Mouse (Mus musculus) CH12.LX (cell line): ENCODE data around the gene Rbpjl. TPM values are rescaled to one million over a fixed set of nuclear protein-coding genes. Genes with fewer than 3 reads are reported as not detected.

Experiments
- DNase-seq: peaks from one replicate; pipeline ENCODE4 v3.0.0-alpha.2; 2013; ENCODE audit errors: extremely low read depth
- H3K27ac ChIP-seq: 2 replicates; pipeline ENCODE4 v1.5.1; 2012; ENCODE audit warnings: low read depth, mild to moderate bottlenecking, control low read depth, moderate library complexity; ENCODE audit not compliant: insufficient read depth
- H3K27me3 ChIP-seq: replicated peaks from 2 replicates; pipeline ENCODE3; 2012; ENCODE audit warnings: inconsistent platforms
- H3K36me3 ChIP-seq, 2 experiments: replicated peaks in 1 of 2; 2 replicates each; pipeline versions ENCODE3 to v1.6.1; 2012; ENCODE audit warnings: inconsistent platforms in 1 of 2, low read length in 1 of 2, mild to moderate bottlenecking in 1 of 2, mixed read lengths in 1 of 2, moderate library complexity in 1 of 2; ENCODE audit not compliant: control insufficient read depth in 1 of 2, insufficient read depth in 1 of 2
- H3K4me1 ChIP-seq, 2 experiments: 2 replicates each; pipeline ENCODE4 v1.6.1; 2012; ENCODE audit warnings: inconsistent platforms in 1 of 2, moderate library complexity in 1 of 2; ENCODE audit not compliant: insufficient read depth in 2 of 2, control insufficient read depth in 1 of 2
- H3K4me2 ChIP-seq: 2 replicates; pipeline ENCODE4 v1.6.1; 2012; ENCODE audit warnings: low read depth, mild to moderate bottlenecking, control low read depth; ENCODE audit not compliant: poor library complexity, insufficient read depth, severe bottlenecking
- H3K4me3 ChIP-seq, 3 experiments: fragments of 150-350 bp in 1 of 3; sonication (generic) in 1 of 3; replicated peaks in 1 of 3; 2 replicates each; pipeline versions ENCODE3 to v1.5.1; 2011 to 2012; ENCODE audit warnings: low read depth in 2 of 3, low read length in 2 of 3, mild to moderate bottlenecking in 2 of 3, moderate library complexity in 2 of 3, control low read depth in 1 of 3, improper control_type of control experiment in 1 of 3, inconsistent platforms in 1 of 3, mixed read lengths in 1 of 3; ENCODE audit not compliant: poor library complexity in 1 of 3
- H3K79me2 ChIP-seq: replicated peaks from 2 replicates; pipeline ENCODE4 v1.6.1; 2012; ENCODE audit warnings: mild to moderate bottlenecking, moderate library complexity; ENCODE audit not compliant: control insufficient read depth, poor library complexity, insufficient read depth, severe bottlenecking; ENCODE audit errors: extremely low read depth
- H3K9ac ChIP-seq: 2 replicates; pipeline ENCODE4 v1.6.1; 2012; ENCODE audit warnings: low read depth, mild to moderate bottlenecking, control low read depth, moderate library complexity; ENCODE audit not compliant: insufficient read depth
- H3K9me3 ChIP-seq: replicated peaks from 2 replicates; pipeline ENCODE3; 2012; ENCODE audit warnings: low read length, inconsistent platforms, mixed read lengths
- CHD2 ChIP-seq: IDR thresholded peaks from 2 replicates; pipeline ENCODE4 v1.6.1; 2011; ENCODE audit warnings: low read length, improper control_type of control experiment
- ETS1 ChIP-seq: conservative IDR thresholded peaks from 2 replicates; pipeline ENCODE4 v1.6.1; 2012; ENCODE audit warnings: low read depth, mild to moderate bottlenecking, inconsistent platforms, low read length, improper control_type of control experiment, moderate library complexity
- GABPA ChIP-seq: IDR thresholded peaks from 2 replicates; pipeline ENCODE4 v1.6.1; 2012; ENCODE audit warnings: low read depth, low read length, improper control_type of control experiment, inconsistent platforms; ENCODE audit not compliant: insufficient replicate concordance
- HCFC1 ChIP-seq: IDR thresholded peaks from 2 replicates; pipeline ENCODE4 v1.6.1; 2012; ENCODE audit warnings: low read depth, mild to moderate bottlenecking, inconsistent platforms, low read length, improper control_type of control experiment
- JUN ChIP-seq: IDR thresholded peaks from 2 replicates; pipeline ENCODE4 v1.6.1; 2011; ENCODE audit warnings: low read depth, mild to moderate bottlenecking, low read length, improper control_type of control experiment, moderate library complexity; ENCODE audit not compliant: insufficient read depth
- MAFK ChIP-seq: IDR thresholded peaks from 2 replicates; pipeline ENCODE4 v1.6.1; 2011; ENCODE audit warnings: low read length, improper control_type of control experiment; ENCODE audit not compliant: insufficient replicate concordance
- MAX ChIP-seq: IDR thresholded peaks from 2 replicates; pipeline ENCODE4 v1.6.1; 2011; ENCODE audit warnings: low read length, improper control_type of control experiment
- MXI1 ChIP-seq: IDR thresholded peaks from 2 replicates; pipeline ENCODE4 v1.6.1; 2011; ENCODE audit warnings: mild to moderate bottlenecking, low read depth, low read length, improper control_type of control experiment
- NELFE ChIP-seq: IDR thresholded peaks from 2 replicates; pipeline ENCODE4 v1.6.1; 2011; ENCODE audit warnings: low read depth, low read length, improper control_type of control experiment
- NRF1 ChIP-seq: IDR thresholded peaks from 2 replicates; pipeline ENCODE4 v1.6.1; 2014; ENCODE audit warnings: low read depth, mild to moderate bottlenecking, inconsistent platforms, low read length, improper control_type of control experiment, moderate library complexity
- POLR2AphosphoS2 ChIP-seq: IDR thresholded peaks from 2 replicates; pipeline ENCODE4 v1.6.1; 2011; ENCODE audit warnings: low read depth, low read length, improper control_type of control experiment
- UBTF ChIP-seq: IDR thresholded peaks from 2 replicates; pipeline ENCODE4 v1.6.1; 2012; ENCODE audit warnings: low read depth, mild to moderate bottlenecking, inconsistent platforms, low read length, improper control_type of control experiment, moderate library complexity
- ZNF384 ChIP-seq: IDR thresholded peaks from 2 replicates; pipeline ENCODE4 v1.6.1; 2012; ENCODE audit warnings: low read depth, low read length, improper control_type of control experiment, inconsistent platforms
- dilution Hi-C: fragments of 300-500 bp; cut with MboI; formaldehyde crosslinking; loops from 2 replicates; pipeline ENCODE4 v1.14.3; 2020; ENCODE audit warnings: low sequenced_read_pairs; ENCODE audit not compliant: extremely low pct_unique_long_range_greater_than_20kb, extremely low pct_ligation_motif_present
- in situ Hi-C: fragments of 300-500 bp; cut with MboI; formaldehyde crosslinking; loops from 3 replicates; pipeline ENCODE4 v1.14.3; 2019; ENCODE audit warnings: low sequenced_read_pairs, low pct_ligation_motif_present, low pct_unique_long_range_greater_than_20kb, mixed read lengths
- polyA plus RNA-seq: library from polyadenylated mRNA; unstranded; fragments of >175 nt; gene quantifications from 2 replicates; pipeline ENCODE4 v1.2.1, GENCODE M21; 2012; ENCODE audit warnings: low read depth; ENCODE audit not compliant: insufficient read length
- total RNA-seq, 2 experiments: library from RNA; depleted of rRNA; stranded (reverse); fragments of 300-350 nt in 1 of 2; fragments of >200 nt in 1 of 2; gene quantifications; 2 replicates each; pipeline ENCODE4 v1.2.3; 2012 to 2014

Rbpjl gene
- total and polyA plus RNA-seq, 3 experiments = 0.08 TPM; not detected in 2

DNA sequence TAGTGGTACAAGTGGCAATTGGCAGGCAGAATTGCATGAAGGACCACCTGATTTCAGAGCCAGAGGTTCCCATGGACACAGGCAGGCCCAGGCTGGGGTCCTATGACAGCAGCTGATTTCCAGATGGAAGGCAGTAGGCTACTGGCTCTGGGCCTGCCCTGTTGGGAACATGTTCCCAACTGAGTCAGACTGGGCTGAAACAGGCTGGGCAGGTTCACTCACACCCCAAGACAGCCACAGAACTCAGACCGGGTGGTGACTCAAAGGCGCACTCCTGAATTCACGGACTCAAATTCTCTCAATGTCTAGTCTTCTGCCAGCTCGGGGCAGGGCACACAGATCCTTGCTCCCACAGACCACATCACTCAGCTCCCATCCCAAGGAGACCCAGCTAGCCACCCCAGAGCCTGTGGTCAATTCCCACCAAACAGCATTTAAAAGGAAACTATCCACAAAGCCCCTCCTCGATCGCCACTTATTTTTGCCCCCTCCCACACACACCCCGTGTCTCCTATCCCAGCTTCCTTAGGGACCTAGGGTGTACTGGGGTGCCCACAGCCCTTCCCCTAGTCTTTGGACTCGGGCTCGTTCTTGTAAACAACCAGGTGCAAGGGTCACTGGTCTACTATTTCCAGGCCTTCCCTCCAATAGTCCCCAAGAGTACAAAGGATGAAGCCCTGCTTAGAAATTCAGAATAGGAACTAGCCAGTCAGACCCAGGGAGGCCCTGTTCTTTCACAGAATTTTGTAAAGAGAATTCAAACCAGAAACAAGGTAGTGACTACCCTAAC lies 28.9 kb downstream of the Rbpjl start:
- dilution Hi-C loops = no loop called here
- peaks cover 35 to 77% of the 10 kb centered on the region in 2 experiments for H3K36me3 ChIP-seq
- peaks cover 18 to 41% of the 10 kb centered on the region in 2 experiments for H3K4me1 ChIP-seq
- no peak overlapping the region for H3K4me2 ChIP-seq
- no peak overlapping the region for H3K27ac ChIP-seq
- H3K9me3 ChIP-seq = no peaks in the 10 kb centered on the region
- peaks cover 35% of the 10 kb centered on the region for H3K79me2 ChIP-seq
- no peak overlapping the region for H3K4me3 ChIP-seq
- TF ChIP-seq NRF1 (no peak), POLR2AphosphoS2 (no peak), CHD2 (no peak), GABPA (no peak), MAFK (no peak), NELFE (no peak), HCFC1 (no peak), MXI1 (no peak), JUN (no peak), ETS1 (no peak), MAX (no peak), ZNF384 (no peak)
- TF ChIP-seq, all 38 proteins: peak for 0
- no peak for DNase-seq
- H3K9ac ChIP-seq = no peak overlapping the region
- in situ Hi-C loops = no loop called here
- H3K27me3 ChIP-seq = no peaks in the 10 kb centered on the region

DNA sequence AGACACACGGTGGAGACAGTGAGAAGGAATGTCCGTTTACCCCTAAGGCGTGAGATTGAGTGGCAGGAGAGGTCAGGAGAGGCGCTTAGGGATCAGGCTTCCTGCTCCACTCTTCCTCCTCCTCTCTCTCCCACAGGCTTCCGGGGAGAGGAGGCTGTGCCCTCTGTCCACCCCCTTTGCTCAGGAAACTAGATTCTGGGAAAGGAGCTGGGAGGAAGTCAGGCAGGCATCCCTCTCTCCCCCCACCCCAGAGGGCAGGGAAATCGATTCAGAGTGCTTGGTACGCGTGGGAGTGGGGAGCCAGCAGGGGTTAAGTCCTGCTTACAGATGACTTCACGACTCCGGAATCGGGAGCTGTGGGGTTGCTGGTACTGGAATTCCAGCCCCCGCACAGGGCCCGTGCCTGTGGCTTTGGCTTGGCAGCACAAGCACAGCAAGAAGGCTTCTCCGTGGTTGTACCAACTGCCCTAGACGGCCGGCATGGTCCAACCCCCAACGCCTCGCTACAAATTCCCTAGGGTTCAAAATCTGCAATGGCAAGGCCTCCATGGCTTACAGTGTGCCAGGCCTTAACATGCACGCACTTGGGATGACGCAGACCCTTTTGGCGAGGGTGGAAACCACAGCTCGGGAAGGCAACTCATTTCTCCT lies 29.7 kb downstream of the Rbpjl start:
- no peak for TF ChIP-seq UBTF
- TF ChIP-seq ZNF384 = no peak
- Histone ChIP-seq H3K79me2 (peaks cover 35% of the 10 kb centered on the region), H3K36me3 (peaks cover 28 to 69% of the 10 kb centered on the region in 2 experiments), H3K9ac (no peak overlapping the region), H3K4me3 (no peak overlapping the region), H3K4me2 (no peak overlapping the region), H3K9me3 (no peaks in the 10 kb centered on the region), H3K4me1 (peaks cover 23 to 49% of the 10 kb centered on the region in 2 experiments), H3K27me3 (no peaks in the 10 kb centered on the region), H3K27ac (no peak overlapping the region)
- in situ Hi-C loops (no loop called here), dilution Hi-C loops (no loop called here)
- no peak for DNase-seq
